Mouse (Mus musculus) adrenal gland, postnatal 10 days (tissue): ENCODE measurements around the gene Gba2. TPM values are rescaled to one million over a fixed set of nuclear protein-coding genes. Genes with fewer than 3 reads are reported as not detected.
"Not testable (repeated sequence)": the region's sequence is repeated elsewhere in the genome, so short reads cannot be mapped to it uniquely, and the experiment has no call there.

Experiments
- DNase-seq: peaks from one replicate; pipeline ENCODE4 v3.0.0; 2021; ENCODE audit warnings: mixed read lengths
- total RNA-seq, 2 experiments: library from RNA; stranded (reverse); gene quantifications; 2 replicates each; pipeline ENCODE4 v1.2.3; 2021

The Gba2 gene
- total RNA-seq, 2 experiments from 2014 or later: 10.5 to 15.4 TPM

GRCm38 (mm10) chr4:43552437-43552836, 26.2 kb downstream of the Gba2 start:
- no peak for DNase-seq

GRCm38 (mm10) chr4:43551854-43552253, 26.8 kb downstream of the Gba2 start:
- not testable (repeated sequence) for DNase-seq

GRCm38 (mm10) chr4:43549055-43549454, 29.6 kb downstream of the Gba2 start:
- DNase-seq: no peak

- no peak for DNase-seq
Measured at GRCm38 (mm10) chr4:43547160-43547559, 31.5 kb downstream of the Gba2 start.

GRCm38 (mm10) chr4:43546375-43547047, 32.2 kb downstream of the Gba2 start:
- peak; percentile 84 for DNase-seq

GRCm38 (mm10) chr4:43542044-43542443, 36.6 kb downstream of the Gba2 start:
- DNase-seq: no peak

GRCm38 (mm10) chr4:43536031-43536430, 42.6 kb downstream of the Gba2 start:
- no peak for DNase-seq

- no peak for DNase-seq
Measured at GRCm38 (mm10) chr4:43535628-43536027, 43.0 kb downstream of the Gba2 start.

GRCm38 (mm10) chr4:43533270-43533669, 45.4 kb downstream of the Gba2 start:
- DNase-seq: peak; percentile 83

GRCm38 (mm10) chr4:43530581-43530980, 48.1 kb downstream of the Gba2 start:
- peak; percentile 86 for DNase-seq

GRCm38 (mm10) chr4:43530081-43530501, 48.6 kb downstream of the Gba2 start:
- peak; percentile 57 for DNase-seq

GRCm38 (mm10) chr4:43528487-43528886, 50.2 kb downstream of the Gba2 start:
- no peak for DNase-seq

- DNase-seq: no peak
Measured at GRCm38 (mm10) chr4:43527880-43528279, 50.8 kb downstream of the Gba2 start.

- DNase-seq: peak; percentile 95
Measured at GRCm38 (mm10) chr4:43519956-43520355, 58.7 kb downstream of the Gba2 start.

GRCm38 (mm10) chr4:43519551-43519950, 59.1 kb downstream of the Gba2 start:
- DNase-seq: no peak

Other genes starting within 250 kb of the Gba2 start
- gene Rusc2, start 196.9 kb downstream of the Gba2 start, total RNA-seq: 10 to 100 TPM; 29.9 to 32.1 TPM
- gene Fam166b, start 149.7 kb downstream of the Gba2 start, total RNA-seq: under 1 TPM; 0.27 to 0.97 TPM
- gene Tesk1, start 136.9 kb downstream of the Gba2 start, total RNA-seq: 10 to 100 TPM; 55.3 to 58.2 TPM
- gene Cd72, start 124.2 kb downstream of the Gba2 start, total RNA-seq: 1 to 10 TPM; 1.9 to 3.2 TPM
- gene Sit1, start 95.1 kb downstream of the Gba2 start, total RNA-seq: under 1 TPM; 0.51 to 0.64 TPM
- gene Ccdc107, start 86.0 kb downstream of the Gba2 start, total RNA-seq: 10 to 100 TPM; 41.1 to 45.5 TPM
- 10 to 100 TPM in 1 of 2 experiments, 1 to 10 TPM in 1; 6.2 to 10.9 TPM for gene Arhgef39, start 79.2 kb downstream of the Gba2 start, total RNA-seq
- under 1 TPM; 0.76 to 0.90 TPM for gene Car9, start 71.9 kb downstream of the Gba2 start, total RNA-seq
- 100 to 1,000 TPM; 203 to 822 TPM for gene Tpm2, start 55.1 kb downstream of the Gba2 start, total RNA-seq
- gene Creb3, start 16.5 kb downstream of the Gba2 start, total RNA-seq: 100 to 1,000 TPM in 1 of 2 experiments, 10 to 100 TPM in 1; 90.4 to 108 TPM
- gene Tln1, start 16.2 kb downstream of the Gba2 start, total RNA-seq: 100 to 1,000 TPM; 171 to 192 TPM
- 10 to 100 TPM; 41.7 to 54.1 TPM for gene Rgp1, start 158 bp downstream of the Gba2 start, total RNA-seq
- gene Msmp, start 5.6 kb upstream of the Gba2 start, total RNA-seq: 1 to 10 TPM; 1.8 to 1.9 TPM
- 10 to 100 TPM; 30.1 to 48.3 TPM for gene Npr2, start 53.1 kb upstream of the Gba2 start, total RNA-seq
- under 1 TPM; 0.57 to 0.79 TPM for gene Spag8, start 74.7 kb upstream of the Gba2 start, total RNA-seq
- gene Hint2, start 77.6 kb upstream of the Gba2 start, total RNA-seq: 100 to 1,000 TPM; 106 to 111 TPM
- 10 to 100 TPM in 1 of 2 experiments, 1 to 10 TPM in 1; 6.6 to 10.7 TPM for gene Tmem8b, start 90.1 kb upstream of the Gba2 start, total RNA-seq
- gene Fam221b, start 90.3 kb upstream of the Gba2 start, total RNA-seq: under 1 TPM; 0.15 to 0.36 TPM
- gene Olfr70, start 121.9 kb upstream of the Gba2 start, total RNA-seq: not detected
- not detected for gene Olfr71, start 131.4 kb upstream of the Gba2 start, total RNA-seq
- 1 to 10 TPM; 5.5 to 6.0 TPM for gene Hrct1, start 148.3 kb upstream of the Gba2 start, total RNA-seq
- gene Spaar, start 151.2 kb upstream of the Gba2 start, total RNA-seq: 1 to 10 TPM; 4.1 to 4.3 TPM
- not detected for gene Olfr159, start 192.1 kb upstream of the Gba2 start, total RNA-seq
- not detected for gene Olfr156, start 245.0 kb upstream of the Gba2 start, total RNA-seq